Comparison of ENCODE assay signal across 1 mouse cellular context in the genomic region with DNA sequence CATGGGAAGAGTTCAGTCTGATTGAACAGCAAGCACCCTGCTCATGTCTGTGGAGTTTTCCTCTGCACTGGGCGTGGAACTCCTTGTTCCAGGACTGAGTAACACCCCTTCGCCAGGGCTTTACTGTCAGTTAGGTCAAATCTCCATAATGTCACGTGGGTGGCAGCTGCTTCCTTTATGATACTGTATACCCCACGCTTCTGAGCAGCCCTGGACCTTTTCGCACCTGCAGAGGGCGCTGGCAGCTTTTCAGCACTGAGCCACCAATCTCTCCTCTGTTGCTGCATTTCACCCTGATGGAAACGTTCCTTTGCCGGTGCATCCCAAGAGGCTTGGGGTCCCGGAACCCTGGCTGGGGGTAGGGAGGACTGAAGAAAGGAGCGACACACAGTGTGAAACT.
TF ChIP-seq lines count a peak whose summit lies in the region.

No protein-coding gene starts in this region.

TF ChIP-seq in MEL, 35 proteins besides CTCF, POLR2A, EP300 and RAD21 (continued from another document):
- TF ChIP-seq USF2 (IDR thresholded peaks at IDR 0.05; ENCODE audit: borderline replicate concordance in 1 of 2, insufficient read depth in 1 of 2, low read depth in 1 of 2, low read length in 2 of 2) (peak in 1 of 2 experiments; percentile 77; a peak in 2 of 4 replicates), ZMIZ1 (IDR thresholded peaks at IDR 0.05; ENCODE audit: low read depth, low read length) (no peak)
